Mouse (Mus musculus): Measurements from ENCODE around the gene Guca2a. TPM values are rescaled to one million over a fixed set of nuclear protein-coding genes. Genes with fewer than 3 reads are reported as not detected.

Guca2a gene
- total and polyA plus RNA-seq, 2 experiments = 1.2 TPM; not detected in 1

DNA sequence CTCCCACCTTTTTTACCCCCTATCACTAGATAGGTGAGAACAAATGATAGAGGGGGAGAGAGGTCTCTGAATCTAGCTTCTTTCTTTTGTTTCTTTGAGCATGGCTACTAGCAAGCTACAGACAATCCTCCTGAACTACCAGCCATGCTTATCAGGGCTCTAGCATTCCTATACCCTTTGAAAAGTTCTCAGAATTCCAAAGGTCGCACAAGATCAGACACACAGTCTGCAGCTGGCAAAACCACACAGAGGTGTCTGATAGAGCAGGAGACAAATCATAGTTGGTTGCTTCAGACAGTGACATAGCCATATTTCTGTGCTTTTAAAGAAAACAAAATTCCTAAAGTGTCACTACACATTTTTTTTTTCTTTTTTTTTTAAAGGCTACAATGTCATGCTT is 37.9 kb upstream of the Guca2a start:
- H3K9ac ChIP-seq (ENCODE audit: low read depth, low read length) = no peak overlapping the region
- H3K4me1 ChIP-seq (ENCODE audit: control insufficient read depth, insufficient read depth, low read length) = peaks cover 3% of the 10 kb centered on the region; the same call in 1 of the 2 replicates
- peak; percentile 61 for DNase-seq (ENCODE audit: extremely low read depth, low read depth, low spot score)
- peaks cover 5% of the 10 kb centered on the region; the same call in 1 of the 2 replicates for H3K36me3 ChIP-seq (ENCODE audit: control insufficient read depth, insufficient read depth, low read length)
- no peak overlapping the region for H3K4me3 ChIP-seq (ENCODE audit: insufficient read depth, low read depth, low read length)
- TF ChIP-seq CTCF (IDR thresholded peaks at IDR 0.05; ENCODE audit: low read depth, low read length) (no peak), POLR2A (IDR thresholded peaks at IDR 0.05; ENCODE audit: extremely low read depth, insufficient read depth, low read length) (no peak)
- H3K79me2 ChIP-seq (ENCODE audit: control insufficient read depth, insufficient read depth, low read length) = peaks cover 8% of the 10 kb centered on the region; the same call in 1 of the 2 replicates
- H3K27me3 ChIP-seq (ENCODE audit: control insufficient read depth, insufficient read depth, low read length) = no peaks in the 10 kb centered on the region
- WGBS = 24% methylated on average over 1 of the region's 1 CpGs
- H3K27ac ChIP-seq (replicated peaks; ENCODE audit: insufficient read depth, low read depth, low read length) = no peak overlapping the region

DNA sequence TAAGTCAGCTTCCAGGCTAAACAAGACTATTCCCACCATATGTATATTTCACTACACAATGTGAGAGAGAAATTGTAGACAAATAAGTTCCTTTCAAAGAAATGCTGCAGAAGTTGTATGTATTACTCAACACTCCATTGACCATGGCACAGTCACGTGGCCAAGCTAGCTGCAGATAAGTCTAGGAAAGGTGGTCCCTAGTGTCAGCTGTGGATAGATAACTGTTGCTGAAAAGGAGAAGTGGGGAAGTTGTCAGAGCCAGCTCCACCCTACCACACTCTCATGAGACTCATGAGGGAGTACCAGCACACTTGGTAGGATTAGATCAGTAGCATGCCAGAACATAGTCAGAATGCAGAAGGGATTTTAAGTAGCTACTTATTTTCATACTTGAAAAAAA is 28.0 kb upstream of the Guca2a start:
- no peak overlapping the region for H3K27ac ChIP-seq (replicated peaks; ENCODE audit: insufficient read depth, low read depth, low read length)
- H3K9ac ChIP-seq (ENCODE audit: low read depth, low read length) = no peak overlapping the region
- no peak for DNase-seq (ENCODE audit: extremely low read depth, low read depth, low spot score)
- 56% methylated on average over 1 of the region's 1 CpGs for WGBS
- TF ChIP-seq CTCF (IDR thresholded peaks at IDR 0.05; ENCODE audit: low read depth, low read length) (no peak), POLR2A (IDR thresholded peaks at IDR 0.05; ENCODE audit: extremely low read depth, insufficient read depth, low read length) (no peak)
- peaks cover 2% of the 10 kb centered on the region; the same call in 1 of the 2 replicates for H3K36me3 ChIP-seq (ENCODE audit: control insufficient read depth, insufficient read depth, low read length)
- H3K4me1 ChIP-seq (ENCODE audit: control insufficient read depth, insufficient read depth, low read length) = no peaks in the 10 kb centered on the region; the same call in 1 of the 2 replicates
- no peak overlapping the region for H3K4me3 ChIP-seq (ENCODE audit: insufficient read depth, low read depth, low read length)
- no peaks in the 10 kb centered on the region for H3K27me3 ChIP-seq (ENCODE audit: control insufficient read depth, insufficient read depth, low read length)
- H3K79me2 ChIP-seq (ENCODE audit: control insufficient read depth, insufficient read depth, low read length) = peaks cover 6% of the 10 kb centered on the region; the same call in 1 of the 2 replicates

DNA sequence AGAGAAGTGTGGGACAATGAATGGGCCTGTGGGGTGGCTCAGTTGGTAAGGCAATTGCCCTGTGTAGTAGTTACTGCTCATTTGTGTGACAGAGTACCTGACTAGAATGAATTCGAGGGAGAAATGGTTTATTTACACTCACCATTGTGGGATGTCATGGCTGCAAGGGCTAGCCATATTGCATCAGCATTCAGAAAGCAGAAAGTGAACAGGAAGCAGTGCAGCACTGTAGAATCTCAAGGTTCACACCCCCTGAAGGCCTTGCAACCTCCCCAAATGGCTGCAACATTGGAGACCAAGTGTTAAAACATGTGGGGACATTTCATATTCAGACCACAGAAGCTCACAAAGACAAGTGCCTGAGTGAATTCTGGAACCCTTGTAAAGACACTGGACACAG is 23.4 kb upstream of the Guca2a start:
- no peak overlapping the region for H3K4me3 ChIP-seq (ENCODE audit: insufficient read depth, low read depth, low read length)
- H3K27ac ChIP-seq (replicated peaks; ENCODE audit: insufficient read depth, low read depth, low read length) = no peak overlapping the region
- no peak for DNase-seq (ENCODE audit: extremely low read depth, low read depth, low spot score)
- peaks cover 2% of the 10 kb centered on the region; the same call in 1 of the 2 replicates for H3K4me1 ChIP-seq (ENCODE audit: control insufficient read depth, insufficient read depth, low read length)
- H3K79me2 ChIP-seq (ENCODE audit: control insufficient read depth, insufficient read depth, low read length) = no peaks in the 10 kb centered on the region; the same call in 1 of the 2 replicates
- no peaks in the 10 kb centered on the region for H3K27me3 ChIP-seq (ENCODE audit: control insufficient read depth, insufficient read depth, low read length)
- H3K9ac ChIP-seq (ENCODE audit: low read depth, low read length) = no peak overlapping the region
- H3K36me3 ChIP-seq (ENCODE audit: control insufficient read depth, insufficient read depth, low read length) = peaks cover 7% of the 10 kb centered on the region; the same call in 1 of the 2 replicates
- WGBS = 16% methylated on average over 1 of the region's 1 CpGs
- TF ChIP-seq POLR2A (IDR thresholded peaks at IDR 0.05; ENCODE audit: extremely low read depth, insufficient read depth, low read length) = no peak
- TF ChIP-seq CTCF (IDR thresholded peaks at IDR 0.05; ENCODE audit: low read depth, low read length) = no peak

GRCm38 (mm10) chr4:119614724-119615123 is 22.8 kb upstream of the Guca2a start:
- no peak overlapping the region for H3K4me3 ChIP-seq (ENCODE audit: insufficient read depth, low read depth, low read length)

DNA sequence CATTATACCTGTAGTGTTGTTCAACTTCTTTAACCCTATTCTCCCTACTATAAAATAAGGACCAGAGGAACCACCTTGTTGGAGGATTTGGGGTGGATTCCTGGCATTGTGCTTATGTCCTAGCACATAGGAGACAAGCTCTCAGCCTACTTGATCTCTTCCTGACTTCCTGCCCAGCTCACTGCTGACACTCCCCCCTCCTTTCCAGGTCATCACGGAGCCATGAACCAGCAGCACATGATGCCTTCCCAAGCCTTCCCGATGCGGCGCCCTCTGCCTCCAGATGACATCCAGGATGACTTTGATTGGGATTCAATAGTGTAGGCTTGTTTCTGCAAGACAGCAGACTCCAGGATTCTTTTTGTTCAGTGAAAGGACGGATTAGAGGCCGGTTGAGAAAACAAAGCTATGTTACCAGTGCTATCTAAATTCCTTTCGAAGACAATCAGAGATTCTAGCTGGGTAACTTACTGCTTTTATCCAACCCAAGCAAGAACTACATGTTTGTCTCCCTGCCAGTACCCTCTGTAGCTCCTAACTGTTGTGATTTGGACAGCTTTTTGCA is 11.3 kb upstream of the Guca2a start:
- Histone ChIP-seq H3K4me1 (ENCODE audit: control insufficient read depth, insufficient read depth, low read length) (peaks cover under 1% of the 10 kb centered on the region; the same call in 1 of the 2 replicates), H3K27ac (replicated peaks; ENCODE audit: insufficient read depth, low read depth, low read length) (no peak overlapping the region), H3K79me2 (ENCODE audit: control insufficient read depth, insufficient read depth, low read length) (no peaks in the 10 kb centered on the region), H3K4me3 (ENCODE audit: insufficient read depth, low read depth, low read length) (no peak overlapping the region), H3K27me3 (ENCODE audit: control insufficient read depth, insufficient read depth, low read length) (no peaks in the 10 kb centered on the region), H3K36me3 (ENCODE audit: control insufficient read depth, insufficient read depth, low read length) (peaks cover 36% of the 10 kb centered on the region), H3K9ac (ENCODE audit: low read depth, low read length) (no peak overlapping the region)
- TF ChIP-seq POLR2A (IDR thresholded peaks at IDR 0.05; ENCODE audit: extremely low read depth, insufficient read depth, low read length) = no peak
- no peak for TF ChIP-seq CTCF (IDR thresholded peaks at IDR 0.05; ENCODE audit: low read depth, low read length)
- no peak for DNase-seq (ENCODE audit: extremely low read depth, low read depth, low spot score)
- WGBS = 79% methylated on average over 7 of the region's 7 CpGs

More at GRCm38 (mm10) chr4:119614724-119615123, 22.8 kb upstream of the Guca2a start:
- H3K4me1 ChIP-seq (ENCODE audit: control insufficient read depth, insufficient read depth, low read length) = peaks cover 2% of the 10 kb centered on the region; the same call in 1 of the 2 replicates
- no peak overlapping the region for H3K9ac ChIP-seq (ENCODE audit: low read depth, low read length)
- H3K79me2 ChIP-seq (ENCODE audit: control insufficient read depth, insufficient read depth, low read length) = no peaks in the 10 kb centered on the region; the same call in 1 of the 2 replicates
- H3K27ac ChIP-seq (replicated peaks; ENCODE audit: insufficient read depth, low read depth, low read length) = no peak overlapping the region
- no peak for TF ChIP-seq POLR2A (IDR thresholded peaks at IDR 0.05; ENCODE audit: extremely low read depth, insufficient read depth, low read length)
- no peak for TF ChIP-seq CTCF (IDR thresholded peaks at IDR 0.05; ENCODE audit: low read depth, low read length)
- peaks cover 11% of the 10 kb centered on the region; the same call in 1 of the 2 replicates for H3K36me3 ChIP-seq (ENCODE audit: control insufficient read depth, insufficient read depth, low read length)
- no peak for DNase-seq (ENCODE audit: extremely low read depth, low read depth, low spot score)
- H3K27me3 ChIP-seq (ENCODE audit: control insufficient read depth, insufficient read depth, low read length) = no peaks in the 10 kb centered on the region
- 41% methylated on average over 4 of the region's 4 CpGs for WGBS

- Histone ChIP-seq H3K4me3 (ENCODE audit: insufficient read depth, low read depth, low read length) (no peak overlapping the region), H3K4me1 (ENCODE audit: control insufficient read depth, insufficient read depth, low read length) (peaks cover 3% of the 10 kb centered on the region; the same call in 1 of the 2 replicates), H3K36me3 (ENCODE audit: control insufficient read depth, insufficient read depth, low read length) (peaks cover 31% of the 10 kb centered on the region), H3K9ac (ENCODE audit: low read depth, low read length) (no peak overlapping the region), H3K27me3 (ENCODE audit: control insufficient read depth, insufficient read depth, low read length) (no peaks in the 10 kb centered on the region), H3K79me2 (ENCODE audit: control insufficient read depth, insufficient read depth, low read length) (no peaks in the 10 kb centered on the region), H3K27ac (replicated peaks; ENCODE audit: insufficient read depth, low read depth, low read length) (no peak overlapping the region)
- 76% methylated on average over 3 of the region's 3 CpGs for WGBS
- no peak for TF ChIP-seq POLR2A (IDR thresholded peaks at IDR 0.05; ENCODE audit: extremely low read depth, insufficient read depth, low read length)
- TF ChIP-seq CTCF (IDR thresholded peaks at IDR 0.05; ENCODE audit: low read depth, low read length) = no peak
- DNase-seq (ENCODE audit: extremely low read depth, low read depth, low spot score) = no peak
These were observed 10.6 kb upstream of the Guca2a start for GRCm38 (mm10) chr4:119626876-119627275.
